Mouse (Mus musculus): ENCODE measurements at regions not wholly inside any gene's neighbourhood (a gene's known extent, or its start where the extent isn't known, plus 50 kb on each side); places are given as distances from the start of the nearest gene placed in this dataset.

GRCm38 (mm10) chr4:105941785-105942184, 152.1 kb downstream of the Gm12728 start:
- TF ChIP-seq CTCF (IDR thresholded peaks at IDR 0.05; ENCODE audit: control insufficient read depth, insufficient read depth, low read length) (peak; percentile 56; the same call in 1 of the 2 replicates), POLR2A (IDR thresholded peaks at IDR 0.05; ENCODE audit: borderline replicate concordance, control insufficient read depth, low read depth, low read length) (no peak)
